Mouse (Mus musculus) kidney, postnatal 14 days (tissue): ENCODE data around the gene Dlgap4.

Experiments used
- DNase-seq: peaks from one replicate; pipeline ENCODE4 v3.0.0; 2022; ENCODE audit warnings: mixed read lengths

Dlgap4 gene

DNA sequence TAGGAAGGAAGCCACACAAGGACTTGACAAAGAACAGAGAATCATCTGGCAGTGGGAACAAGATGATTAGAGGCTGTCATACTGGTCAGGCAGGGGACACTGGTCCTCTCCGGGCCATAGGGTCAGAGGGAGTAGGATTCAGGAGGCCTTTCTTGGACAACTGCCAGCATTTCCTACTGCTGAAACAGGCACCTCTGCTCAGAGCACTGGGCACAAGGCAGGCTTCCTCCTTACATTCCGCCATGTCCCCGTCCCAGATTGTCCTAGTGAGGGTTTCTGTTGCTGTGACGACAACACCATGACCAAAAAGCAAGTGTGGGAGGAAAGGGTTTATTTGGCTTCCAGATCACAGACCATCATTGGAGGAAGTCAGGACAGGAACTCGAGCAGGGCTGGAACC lies 105.3 kb downstream of the Dlgap4 start:
- DNase-seq, result peak; percentile 66

DNA sequence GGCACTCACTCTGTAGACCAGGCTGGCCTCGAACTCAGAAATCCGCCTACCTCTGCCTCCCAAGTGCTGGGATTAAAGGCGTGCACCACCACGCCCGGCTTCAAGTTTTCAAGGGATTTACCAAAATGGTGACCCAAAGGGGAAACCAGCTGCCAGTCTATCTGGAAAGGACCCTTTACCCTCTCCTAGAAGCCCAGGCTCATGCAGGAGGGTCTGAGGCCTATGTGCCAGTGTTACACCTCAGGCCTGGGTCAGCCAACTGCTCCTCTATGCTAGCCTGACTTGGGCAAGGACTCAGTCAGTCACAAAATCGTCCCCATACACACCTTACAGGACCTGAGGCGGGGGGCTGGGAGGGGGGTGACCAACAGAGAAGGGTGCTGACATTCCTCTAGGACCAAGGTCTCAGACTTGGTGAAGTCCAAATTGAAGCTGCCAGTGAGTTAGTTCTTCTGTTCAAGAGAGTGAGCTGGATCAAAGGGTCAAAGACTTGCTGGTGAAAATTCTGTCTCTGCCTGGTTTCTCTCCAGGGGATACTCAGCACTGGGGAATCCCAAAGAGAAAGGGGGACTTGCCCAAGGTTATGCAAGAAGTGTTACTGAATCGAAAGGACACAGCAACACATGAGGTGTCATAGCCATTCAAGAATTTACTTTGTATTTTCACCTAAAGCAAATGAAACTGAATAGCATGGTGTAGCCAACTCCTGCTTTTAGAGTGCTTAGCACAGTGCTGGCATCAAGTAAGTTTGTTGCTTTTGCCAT lies 106.2 kb downstream of the Dlgap4 start:
- DNase-seq, result no peak

DNA sequence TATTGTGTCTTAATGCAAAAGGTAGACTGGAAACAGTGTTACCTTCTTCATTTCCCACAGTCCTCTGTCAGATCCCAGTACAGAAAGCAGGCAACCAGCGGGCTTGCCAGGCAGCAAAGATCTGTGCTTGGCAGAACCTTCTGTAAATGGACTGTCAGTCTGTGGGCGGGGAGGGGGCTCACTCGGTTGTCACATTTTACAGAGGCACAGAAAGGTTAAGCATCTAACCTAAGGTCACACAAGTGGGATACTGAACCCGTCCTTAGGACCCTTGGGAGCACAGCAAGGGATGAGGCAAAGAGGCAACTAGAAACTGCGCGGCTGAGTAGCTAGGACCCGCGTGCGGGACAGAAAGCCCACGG lies 106.8 kb downstream of the Dlgap4 start:
- DNase-seq, result no peak

DNA sequence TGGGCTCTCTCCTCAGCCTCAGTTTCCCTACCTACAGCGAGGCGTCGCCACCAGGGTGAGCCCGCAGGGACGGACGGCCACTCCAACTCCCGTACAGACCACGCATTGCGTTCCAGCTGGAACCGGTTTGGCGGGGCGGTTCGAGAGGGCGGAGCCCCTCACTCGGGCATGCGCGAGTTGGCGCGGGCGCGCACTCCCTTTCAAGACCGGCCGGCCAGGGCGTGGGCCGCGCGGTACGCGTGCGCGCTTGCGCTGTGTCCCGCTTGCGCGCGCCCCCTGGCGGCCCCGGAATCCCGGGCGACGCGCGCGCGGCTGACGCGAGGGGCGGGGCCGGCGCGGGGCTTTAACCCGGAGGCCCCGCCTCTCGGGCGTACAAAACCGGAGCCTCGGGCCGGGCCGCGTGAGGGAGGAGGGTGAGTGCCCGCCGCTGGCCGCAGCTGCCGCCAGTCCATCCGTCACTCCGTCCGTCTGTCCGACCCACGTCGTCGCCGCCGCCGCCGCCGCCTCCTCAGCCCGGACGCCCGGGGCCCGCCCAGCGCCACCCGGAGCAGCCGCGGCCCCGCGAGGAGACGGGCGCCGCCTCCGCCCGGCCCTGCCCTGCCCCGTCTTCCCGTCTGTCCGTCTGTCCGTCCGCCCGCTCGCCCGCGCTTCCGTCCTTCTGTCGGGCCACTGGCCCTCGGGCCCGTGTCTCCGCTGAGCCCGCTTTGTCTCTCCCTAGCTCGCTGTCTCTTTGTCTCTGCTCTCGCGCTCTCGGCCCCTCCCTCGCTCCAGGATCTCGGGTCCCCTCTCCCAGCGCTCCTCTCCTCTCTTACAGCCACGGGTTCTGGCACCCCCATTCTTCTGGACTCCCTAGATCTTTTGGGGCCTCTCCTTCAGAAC lies 107.4 kb downstream of the Dlgap4 start:
- DNase-seq, result peak; percentile 98

DNA sequence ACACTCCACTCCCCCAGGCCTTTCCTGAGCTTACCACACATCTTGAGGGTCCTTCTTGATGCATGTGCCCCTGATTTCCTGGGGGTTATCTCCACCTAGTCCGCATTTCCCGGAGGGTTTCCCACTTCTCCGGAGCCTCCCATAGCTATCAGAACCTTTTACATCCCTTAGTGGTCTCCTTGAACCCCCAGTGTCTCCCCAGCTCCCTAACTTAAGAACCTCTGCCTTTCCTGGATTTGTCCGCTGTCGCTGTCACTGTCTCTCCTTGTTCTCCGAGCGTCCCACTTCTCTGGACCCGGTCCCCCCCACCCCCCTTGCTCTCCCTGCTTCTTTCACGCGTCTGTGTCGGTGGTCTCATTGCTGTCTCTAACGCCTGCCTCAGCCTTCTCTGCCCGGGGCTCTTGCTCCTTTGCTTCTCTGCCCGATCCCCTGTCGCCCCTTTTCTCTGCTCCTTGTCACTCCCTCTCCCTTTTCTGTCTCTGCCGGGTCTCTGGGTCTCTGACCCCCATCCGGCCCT lies 108.1 kb downstream of the Dlgap4 start:
- DNase-seq, result no peak

DNA sequence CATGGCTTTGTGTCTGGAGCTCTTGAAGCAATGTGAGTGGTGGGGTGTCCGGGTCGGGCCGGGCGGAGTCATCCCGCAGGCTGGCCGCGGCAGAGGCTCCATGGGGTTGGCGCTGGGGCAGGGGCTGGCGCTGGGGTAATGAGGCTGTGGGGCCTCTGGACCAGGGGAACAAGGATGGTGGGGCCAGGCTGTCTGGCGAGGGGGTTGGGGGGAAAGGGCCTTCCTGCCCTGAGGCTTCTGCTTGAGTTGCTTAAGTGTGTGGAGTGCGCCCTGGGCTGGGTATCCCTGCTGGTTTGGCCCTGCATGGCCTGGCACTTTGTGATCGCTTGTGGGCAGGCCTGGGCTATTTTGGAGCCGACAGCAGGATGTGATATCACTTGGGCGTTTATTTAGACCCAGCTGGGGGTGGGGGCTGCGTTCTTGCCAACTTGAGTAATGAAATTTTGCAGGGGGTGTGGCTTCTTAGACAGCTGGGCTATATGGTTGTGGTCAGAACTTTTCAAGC lies 108.6 kb downstream of the Dlgap4 start:
- DNase-seq, result peak; percentile 78

DNA sequence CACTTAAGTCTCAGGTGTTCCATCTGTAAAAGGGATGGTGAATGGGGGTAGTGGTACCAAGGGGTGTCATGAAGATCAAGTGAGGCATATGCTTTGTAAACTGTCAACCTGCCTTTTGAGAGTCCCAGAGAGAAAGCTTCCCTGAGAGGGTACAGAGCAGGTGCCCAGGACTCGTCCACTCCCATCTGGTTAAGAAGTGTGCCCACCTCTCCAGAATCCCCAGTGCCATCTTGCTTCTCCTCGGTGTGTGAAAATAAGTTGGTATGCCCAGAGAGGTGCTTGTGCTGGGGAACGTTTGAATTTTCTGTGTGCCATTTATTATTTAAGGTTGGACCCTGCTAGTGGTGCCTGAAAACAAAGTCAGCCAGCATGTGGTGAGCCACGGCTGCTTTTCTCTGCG lies 109.2 kb downstream of the Dlgap4 start:
- DNase-seq, result no peak

DNA sequence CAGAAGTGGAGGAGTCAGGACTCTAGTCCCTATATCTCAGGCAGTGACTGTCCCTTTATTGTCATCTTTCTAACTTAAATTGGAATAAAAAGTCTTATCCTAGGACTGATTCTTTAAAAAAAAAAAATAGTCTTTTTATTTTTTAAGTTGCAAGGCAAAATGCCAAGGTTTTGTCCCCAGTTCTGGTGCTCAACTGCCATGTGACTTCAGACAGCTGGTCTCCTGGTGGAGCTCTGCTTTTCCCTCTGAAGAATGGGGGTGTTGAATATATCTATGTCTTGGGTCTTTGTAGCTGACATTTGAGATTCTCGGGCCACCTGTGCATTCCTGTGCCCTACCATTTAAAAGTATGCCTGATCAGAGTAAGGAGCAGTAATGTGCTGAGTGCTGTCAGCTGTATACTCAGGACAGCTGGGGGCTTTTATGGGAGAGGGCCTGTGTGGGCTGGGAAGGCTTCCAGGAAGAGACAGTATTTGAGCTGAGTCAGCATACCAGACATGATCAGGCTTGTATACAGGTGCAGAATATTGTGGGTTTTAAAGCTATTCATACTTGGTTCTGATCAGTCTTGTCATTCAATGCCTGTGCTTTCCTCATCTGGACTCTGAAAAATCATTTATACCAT lies 110.5 kb downstream of the Dlgap4 start:
- DNase-seq, result no peak

DNA sequence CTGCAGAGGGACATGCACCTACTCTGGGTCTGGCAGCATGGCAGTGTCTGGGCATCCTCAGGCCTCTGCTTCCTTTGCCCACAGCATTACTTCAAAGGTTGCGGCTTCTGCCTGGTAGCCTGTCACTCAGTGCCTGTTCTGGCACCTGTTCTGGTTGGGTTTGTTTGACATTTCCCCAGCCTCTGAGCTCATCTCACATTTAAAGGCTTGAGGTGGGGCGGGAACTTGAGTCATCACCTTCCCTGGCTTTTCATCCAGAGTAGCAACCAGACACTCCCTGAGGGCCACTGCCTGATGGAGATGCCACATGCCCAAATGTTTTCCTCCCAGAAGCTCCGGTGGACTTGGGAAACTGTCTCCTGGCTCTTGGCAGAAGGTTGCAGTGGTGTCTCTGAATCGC lies 111.4 kb downstream of the Dlgap4 start:
- no peak for DNase-seq

DNA sequence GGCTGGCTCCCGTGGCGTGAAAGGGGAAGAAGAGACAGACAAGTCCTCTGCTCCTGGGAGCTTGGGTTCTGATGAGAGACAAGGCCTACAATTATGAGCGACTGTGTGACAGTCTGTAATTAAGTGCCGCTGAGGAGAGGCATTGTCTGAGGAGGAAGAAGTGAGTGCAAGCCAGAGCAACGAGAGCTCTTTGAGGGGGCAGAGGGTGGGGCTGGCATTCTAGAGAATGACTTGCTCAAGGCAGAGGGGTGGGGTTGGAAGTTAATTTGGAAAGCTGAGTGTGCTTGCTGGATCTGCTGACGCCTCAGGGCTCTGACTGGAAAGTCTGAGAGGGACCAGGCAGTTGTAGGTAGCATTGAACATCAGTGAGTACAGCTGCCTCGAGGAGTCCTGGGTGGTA lies 112.8 kb downstream of the Dlgap4 start:
- DNase-seq, result no peak

DNA sequence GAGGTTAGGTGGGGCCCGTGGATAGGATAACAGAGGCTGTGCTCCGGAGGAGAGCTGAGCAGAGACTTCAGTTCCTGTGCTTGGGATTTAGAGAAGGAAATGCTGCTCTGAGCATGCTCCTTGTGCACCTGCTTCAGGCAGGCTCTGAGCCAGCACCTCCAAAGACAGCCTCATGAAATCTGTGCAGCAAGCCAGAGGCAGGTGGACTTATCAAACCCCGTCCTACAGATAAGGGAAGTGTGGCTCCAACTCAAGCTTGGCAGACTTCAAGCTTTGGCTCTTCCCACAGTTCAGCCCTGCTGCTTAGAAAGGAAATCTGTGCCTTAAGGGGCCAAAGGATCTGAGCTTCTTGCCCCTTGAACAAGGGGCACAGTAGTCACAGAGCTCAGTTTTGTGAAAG lies 113.4 kb downstream of the Dlgap4 start:
- no peak for DNase-seq

DNA sequence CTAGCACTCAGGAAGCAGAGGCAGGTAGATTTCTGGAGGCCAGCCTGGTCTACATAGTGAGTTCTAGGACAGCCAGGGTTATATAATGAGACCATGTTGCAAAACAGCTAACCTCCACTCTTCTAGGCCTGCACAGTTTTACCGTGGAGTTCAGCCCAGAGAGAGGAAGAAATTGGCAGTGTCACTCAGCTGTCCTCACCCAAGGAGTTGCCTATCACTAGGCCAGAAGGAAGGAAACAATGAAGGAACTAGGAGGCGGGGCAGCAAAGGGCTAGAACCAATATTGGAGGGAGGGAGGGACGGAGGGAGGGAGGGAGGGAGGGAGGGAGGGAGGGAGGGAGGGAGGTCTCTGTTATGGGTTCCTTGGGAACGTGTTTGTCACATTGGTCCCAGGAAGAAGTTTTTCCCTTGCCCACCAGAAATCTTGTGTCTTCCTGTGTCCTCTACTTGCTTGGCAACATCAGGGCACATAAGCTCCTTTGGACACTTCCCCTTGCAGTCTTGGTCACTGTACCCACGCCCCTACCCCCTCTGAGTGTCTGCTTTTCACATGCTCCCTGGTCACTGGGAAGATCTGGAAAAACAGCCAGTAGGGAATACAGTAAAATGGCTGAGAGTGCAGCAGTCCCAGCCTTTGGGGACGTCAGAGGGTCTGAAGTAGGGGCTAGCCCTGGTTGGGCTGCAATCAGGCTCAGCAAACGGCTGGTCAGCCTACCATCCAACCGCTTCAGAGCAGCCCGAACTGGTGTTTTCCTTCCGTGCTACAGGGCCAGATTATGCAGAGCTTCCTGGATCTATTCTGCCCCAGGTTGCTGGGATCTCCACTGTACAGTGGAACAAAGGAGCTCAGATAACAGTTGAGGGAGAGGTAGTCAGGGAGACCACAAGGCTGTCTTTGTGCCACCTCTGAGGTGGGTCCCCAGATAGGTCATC lies 116.3 kb downstream of the Dlgap4 start:
- DNase-seq, result no peak

DNA sequence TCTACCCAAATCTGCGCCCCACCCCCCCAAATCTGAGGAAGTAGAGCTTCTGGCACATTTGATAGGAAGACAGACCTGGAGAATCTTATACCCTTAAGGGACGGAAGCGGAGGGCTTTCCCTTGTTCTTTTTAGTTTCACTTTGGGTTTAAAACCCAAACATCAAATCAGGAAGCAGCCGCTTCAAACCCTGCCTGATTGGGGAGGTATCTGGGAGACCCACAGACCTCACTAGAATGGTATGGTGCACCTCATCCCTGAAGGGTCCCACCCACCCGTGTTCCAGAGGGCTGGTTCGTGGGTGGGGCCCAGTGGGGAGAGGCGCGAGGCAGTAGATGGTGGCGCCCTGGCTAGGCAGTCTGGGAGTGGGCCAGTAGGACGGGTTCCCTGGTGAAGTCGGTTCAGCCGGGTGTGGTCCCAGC lies 117.0 kb downstream of the Dlgap4 start:
- DNase-seq, result no peak

DNA sequence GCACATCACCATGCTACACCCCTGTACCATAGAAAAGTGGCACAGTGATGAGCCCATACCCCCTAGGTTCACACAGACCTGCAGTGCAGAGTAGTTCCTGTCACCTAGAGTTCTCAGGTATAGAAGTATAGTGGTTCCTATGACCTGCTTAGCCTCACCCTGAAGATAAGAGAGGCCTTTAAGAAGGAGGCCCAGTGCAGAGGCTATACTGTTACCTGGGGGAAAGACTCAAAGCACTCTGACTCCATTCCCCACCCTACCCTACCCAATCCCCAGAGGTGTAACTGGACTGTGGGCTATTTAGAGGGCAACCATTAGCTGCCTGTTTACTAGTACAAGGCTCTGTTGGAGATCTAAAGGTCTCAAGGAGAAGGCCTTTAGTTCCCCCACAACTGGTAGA lies 118.1 kb downstream of the Dlgap4 start:
- no peak for DNase-seq

DNA sequence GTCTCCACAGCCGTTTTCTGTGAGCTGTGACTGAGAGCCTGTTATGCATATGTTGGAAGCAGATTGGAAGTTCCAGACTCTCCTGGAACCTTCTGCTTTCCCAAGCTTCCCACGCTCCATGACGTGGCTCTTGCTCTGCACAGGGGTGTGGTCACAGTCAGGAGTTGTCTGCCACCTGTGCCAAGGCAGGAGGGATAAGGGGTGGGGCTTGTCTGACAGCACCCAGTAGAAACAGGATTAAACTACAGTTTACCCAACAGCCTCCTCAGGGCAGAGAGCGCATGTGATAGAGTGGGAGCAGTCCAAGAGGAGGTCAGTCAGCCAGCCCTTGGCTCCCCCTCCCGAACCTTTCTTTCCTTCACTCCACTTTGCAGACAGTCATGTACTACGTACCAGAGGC lies 118.6 kb downstream of the Dlgap4 start:
- peak; percentile 89 for DNase-seq

DNA sequence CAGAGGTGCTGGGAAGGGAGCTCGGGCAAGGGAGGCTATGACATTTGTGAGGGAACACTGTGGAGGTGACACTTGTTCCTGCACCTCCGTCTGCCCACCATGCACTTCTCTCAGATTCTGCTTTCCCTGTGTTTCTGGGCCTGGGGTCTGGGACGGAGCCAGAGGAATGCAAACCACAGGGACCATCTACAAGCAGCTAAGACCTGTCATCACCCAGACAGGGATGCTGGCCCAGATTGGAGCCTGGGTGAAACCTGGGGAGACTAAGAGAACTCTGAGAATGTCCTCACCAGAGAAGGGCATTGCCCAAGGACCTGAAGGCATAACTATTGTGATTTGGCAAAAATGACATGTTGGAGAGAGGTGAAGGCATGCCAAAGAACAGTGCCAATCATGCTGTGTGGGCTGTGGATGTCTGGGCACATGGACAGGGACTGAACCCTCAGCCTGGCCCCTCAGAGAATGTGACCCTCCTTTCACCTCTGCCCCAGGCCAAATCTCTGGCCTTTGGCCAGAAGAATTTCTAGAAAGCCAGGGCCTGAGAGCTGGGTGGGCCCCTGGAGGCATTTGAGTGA lies 122.3 kb downstream of the Dlgap4 start:
- DNase-seq, result no peak

DNA sequence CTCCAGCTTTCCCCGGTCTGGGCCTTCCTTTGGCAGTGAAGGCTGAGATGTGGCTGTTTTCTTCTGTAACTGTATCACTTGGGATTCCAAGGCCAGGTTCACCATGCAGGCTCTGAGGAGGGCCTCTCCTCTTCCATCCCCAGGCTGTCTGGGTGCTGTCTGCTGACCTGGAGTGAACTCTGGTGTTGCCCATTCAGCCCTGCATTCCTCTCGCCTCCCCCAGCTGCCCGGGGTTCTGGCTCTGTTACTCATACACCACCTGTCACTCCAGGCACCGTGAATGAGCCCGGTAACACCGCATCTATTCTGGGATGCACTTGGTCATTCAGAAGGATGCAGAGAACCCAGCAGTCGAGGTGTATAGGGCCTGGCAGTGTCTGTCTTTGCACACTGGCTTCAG lies 123.3 kb downstream of the Dlgap4 start:
- peak; percentile 52 for DNase-seq

DNA sequence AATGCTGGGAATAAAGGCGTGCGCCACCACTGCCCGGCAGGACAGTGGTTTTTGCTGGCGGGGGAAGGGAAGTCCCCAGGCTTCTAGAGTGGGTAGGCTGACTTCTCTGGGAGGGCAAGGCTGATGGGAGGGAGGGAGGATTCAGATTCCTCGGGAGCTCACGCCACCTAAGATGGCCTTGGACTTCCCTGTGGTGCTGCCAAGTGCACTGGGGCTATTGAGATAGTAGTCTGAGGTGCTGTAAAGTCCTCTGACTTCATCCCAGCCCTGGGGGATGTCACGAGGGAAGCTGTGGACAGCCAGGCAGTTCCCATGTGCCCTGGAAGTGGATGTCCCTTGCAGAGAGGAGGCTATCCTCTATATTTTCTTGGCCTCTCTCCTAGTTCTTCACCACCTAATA lies 124.5 kb downstream of the Dlgap4 start:
- DNase-seq, result no peak

DNA sequence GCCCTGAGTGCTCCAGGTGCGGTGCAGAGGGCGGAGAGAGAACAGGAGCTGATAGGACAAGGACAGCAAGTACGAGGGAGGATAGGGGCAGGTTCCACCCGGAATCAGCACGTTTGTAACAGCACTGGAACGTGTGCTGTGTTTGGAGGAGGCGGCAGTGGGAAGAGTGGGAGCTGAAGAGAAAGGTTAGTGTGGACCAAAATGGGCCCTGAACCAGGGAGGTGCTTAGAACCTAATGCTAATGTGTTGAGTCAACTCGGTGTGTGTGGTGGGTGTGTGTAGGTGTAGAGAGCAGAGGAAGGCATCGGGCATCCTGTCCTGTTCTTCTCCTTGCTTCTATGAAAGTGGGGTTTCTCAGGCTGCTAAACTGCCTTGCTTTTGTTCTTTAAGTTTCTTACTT lies 127.8 kb downstream of the Dlgap4 start:
- DNase-seq, result no peak

DNA sequence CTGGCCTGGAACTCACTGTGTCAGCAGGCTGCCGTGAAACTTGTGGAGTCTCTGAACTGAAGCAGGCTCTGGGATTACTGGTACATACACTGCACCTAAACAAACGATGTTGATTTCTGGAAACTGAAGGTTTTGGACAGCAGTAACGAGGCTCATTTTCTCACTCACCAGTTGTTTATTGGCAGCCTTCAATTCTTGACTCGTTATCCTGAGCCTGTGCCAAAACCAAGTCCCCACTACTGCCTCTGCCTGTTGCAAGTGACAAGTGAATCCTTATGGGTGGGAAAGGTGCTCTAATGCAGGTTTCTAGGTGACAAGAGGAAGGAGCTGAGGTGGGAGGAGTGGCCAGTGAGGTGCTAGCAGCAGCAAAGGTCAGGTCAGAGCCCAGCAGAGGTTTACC lies 128.5 kb downstream of the Dlgap4 start:
- no peak for DNase-seq

DNA sequence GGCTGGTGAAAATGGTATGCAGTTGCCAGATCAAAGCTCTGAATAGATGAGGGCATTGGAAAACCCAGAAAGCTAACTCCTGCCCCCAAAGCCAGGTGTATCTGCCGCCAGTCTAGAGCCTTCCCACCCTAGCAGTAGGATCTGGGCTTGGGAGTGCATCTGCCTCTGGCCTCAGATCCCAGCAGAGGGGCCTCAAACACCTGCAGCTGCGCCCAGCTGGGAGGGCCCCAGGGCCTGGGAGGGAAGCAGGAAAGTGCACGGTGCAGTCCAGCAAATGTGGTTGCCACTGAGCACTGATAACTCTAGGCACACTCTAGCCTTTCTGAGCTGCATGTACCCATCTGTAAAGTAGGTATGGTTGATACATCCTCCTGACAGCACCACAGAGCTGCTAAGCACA lies 129.7 kb downstream of the Dlgap4 start:
- DNase-seq, result no peak

DNA sequence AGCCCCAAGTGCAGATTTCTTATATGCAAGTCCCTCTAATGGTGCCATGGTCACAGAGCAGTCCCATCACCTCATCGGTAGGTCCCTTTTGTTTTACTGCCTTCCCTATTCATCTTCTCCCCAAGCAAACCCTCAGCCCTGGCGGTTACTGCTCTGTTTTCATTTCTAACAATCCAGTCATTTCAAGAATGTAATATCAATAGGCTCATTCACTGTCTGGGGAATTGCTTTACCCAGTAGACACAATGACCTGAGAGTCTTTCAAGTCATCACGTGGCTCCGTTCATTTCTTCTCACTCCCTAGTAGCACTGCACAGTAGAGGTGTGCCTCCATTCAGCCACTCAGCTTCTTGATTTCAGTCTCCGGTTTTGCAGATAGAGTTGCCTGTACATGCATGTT lies 130.9 kb downstream of the Dlgap4 start:
- DNase-seq, result no peak
